Mouse (Mus musculus) MEL-GATA-1-ER (cell line): Measurements from ENCODE around the gene Atp5g1.

Source experiments
- DNase-seq: peaks from one replicate; pipeline ENCODE4 v3.0.0-alpha.2; 2012; ENCODE audit warnings: low read depth; ENCODE audit errors: extremely low read depth

Atp5g1 gene

GRCm38 (mm10) chr11:96030571-96030970 is 44.9 kb downstream of the Atp5g1 start:
- no peak for DNase-seq

GRCm38 (mm10) chr11:96028130-96028529 is 47.3 kb downstream of the Atp5g1 start:
- peak; percentile 39 for DNase-seq

- no peak for DNase-seq
These were observed 54.8 kb downstream of the Atp5g1 start for GRCm38 (mm10) chr11:96020622-96021021.
